Mouse (Mus musculus) megakaryocyte, embryonic 14.5 days (primary cell): ENCODE results near the gene Olfr55.

Experiments
- FLI1 ChIP-seq: IDR thresholded peaks from 2 replicates; pipeline ENCODE4 v1.6.1; 2012; ENCODE audit warnings: low read length, inconsistent platforms, mixed read lengths
- GATA1 ChIP-seq: IDR thresholded peaks from 3 replicates; pipeline ENCODE4 v1.6.1; 2012; ENCODE audit warnings: mixed read lengths, low read length, inconsistent platforms, borderline replicate concordance

GRCm38 (mm10) chr17:33124546-33124945 is 43.7 kb upstream of the Olfr55 start:
- TF ChIP-seq GATA1 (no peak), FLI1 (no peak)
